Mouse (Mus musculus) midbrain, embryonic 10.5 days (tissue): ENCODE measurements around the gene Magi2. TPM values are rescaled to one million over a fixed set of nuclear protein-coding genes. Genes with fewer than 3 reads are reported as not detected.
A peak's percentile ranks its signal among the peaks of the same experiment; 100 is the strongest.

Experiments used
- DNase-seq: peaks from one replicate; pipeline ENCODE4 v3.0.0-alpha.2; 2017; ENCODE audit warnings: low spot score
- H3K27ac ChIP-seq: fragments of 300-500 bp; sonication (generic); replicated peaks from 2 replicates; pipeline ENCODE4 v1.5.1; 2016; ENCODE audit warnings: mild to moderate bottlenecking
- H3K27me3 ChIP-seq: fragments of 300-500 bp; sonication (generic); 2 replicates; pipeline ENCODE4 v1.6.1; 2016; ENCODE audit warnings: low read depth, mild to moderate bottlenecking; ENCODE audit not compliant: poor library complexity, severe bottlenecking
- H3K36me3 ChIP-seq: fragments of 300-500 bp; sonication (generic); 2 replicates; pipeline ENCODE4 v1.6.1; 2016; ENCODE audit warnings: mild to moderate bottlenecking, moderate library complexity
- H3K4me1 ChIP-seq: fragments of 300-500 bp; sonication (generic); 2 replicates; pipeline ENCODE4 v1.6.1; 2016
- H3K4me3 ChIP-seq: fragments of 300-500 bp; sonication (generic); 2 replicates; pipeline ENCODE4 v1.5.1; 2016; ENCODE audit warnings: mild to moderate bottlenecking, moderate library complexity
- H3K9me3 ChIP-seq: fragments of 300-500 bp; sonication (generic); replicated peaks from 2 replicates; pipeline ENCODE4 v1.6.1; 2016; ENCODE audit warnings: mild to moderate bottlenecking
- WGBS: fragments of 180-500 bp; shearing (Covaris S2); methylation state at CpG from one replicate; pipeline ENCODE4 v1.1.7; 2016; 5-methylcytosine and 5-hydroxymethylcytosine counted together
- polyA plus RNA-seq: library from polyadenylated mRNA; unstranded; fragments of >200 nt; fragmentation: Nextera tagmentation; extraction: Ambion mirVana; gene quantifications from 2 replicates; pipeline ENCODE4 v1.2.1, GENCODE M21; 2016

The Magi2 gene
- polyA plus RNA-seq, 1 experiment from 2014 or later = 3.8 TPM

DNA sequence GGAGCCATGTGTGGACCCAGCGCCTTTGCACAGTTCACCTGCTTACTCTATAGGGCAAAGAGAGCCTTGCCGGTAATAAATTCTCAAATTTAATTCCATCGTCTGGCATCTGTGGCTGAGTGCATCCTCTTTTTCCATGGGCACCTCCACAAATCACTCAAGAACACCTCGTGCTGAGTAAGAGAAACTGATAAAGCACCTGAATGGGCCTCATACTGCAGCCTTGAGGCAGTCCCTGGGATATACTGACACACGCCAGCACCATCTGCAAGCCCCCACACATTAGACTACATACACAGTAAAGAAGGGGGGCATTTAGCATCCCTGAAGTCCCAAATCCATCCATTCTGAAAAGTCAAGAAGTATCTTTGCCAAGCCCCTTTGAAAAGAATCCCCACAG, 1430.2 kb downstream of the Magi2 start:
- WGBS = 87% methylated on average over 5 of the region's 5 CpGs
- H3K27ac ChIP-seq = no peak overlapping the region
- DNase-seq = no peak
- no peak overlapping the region for H3K4me3 ChIP-seq
- H3K4me1 ChIP-seq = peaks cover 7% of the 10 kb centered on the region
- H3K27me3 ChIP-seq = no peaks in the 10 kb centered on the region
- H3K36me3 ChIP-seq = no peaks in the 10 kb centered on the region
- no peaks in the 10 kb centered on the region for H3K9me3 ChIP-seq

DNA sequence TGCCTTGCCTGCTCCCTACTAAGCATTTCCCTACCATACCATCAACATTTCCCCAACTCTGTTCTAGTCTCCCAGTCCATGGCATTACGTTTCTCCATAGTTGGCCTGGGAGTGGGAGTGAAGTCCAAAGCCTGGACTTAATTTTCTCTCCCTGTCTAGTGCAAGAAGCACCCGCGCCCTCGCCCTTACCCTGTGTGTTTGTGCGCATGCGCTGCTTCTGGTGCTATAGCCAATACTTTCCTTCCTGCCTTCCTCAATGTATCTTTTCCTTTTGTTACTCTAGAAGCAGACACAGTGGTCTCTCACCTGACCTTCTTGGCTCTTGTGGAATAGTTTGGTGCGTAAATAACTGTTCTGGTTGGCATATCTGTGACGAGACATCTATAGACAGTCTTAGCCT, 1440.8 kb downstream of the Magi2 start:
- WGBS = 96% methylated on average over 8 of the region's 8 CpGs
- H3K36me3 ChIP-seq = no peaks in the 10 kb centered on the region
- no peak for DNase-seq
- no peak overlapping the region for H3K4me3 ChIP-seq
- H3K27ac ChIP-seq = no peak overlapping the region
- no peaks in the 10 kb centered on the region for H3K9me3 ChIP-seq
- H3K27me3 ChIP-seq = no peaks in the 10 kb centered on the region
- H3K4me1 ChIP-seq = peaks cover 8% of the 10 kb centered on the region

DNA sequence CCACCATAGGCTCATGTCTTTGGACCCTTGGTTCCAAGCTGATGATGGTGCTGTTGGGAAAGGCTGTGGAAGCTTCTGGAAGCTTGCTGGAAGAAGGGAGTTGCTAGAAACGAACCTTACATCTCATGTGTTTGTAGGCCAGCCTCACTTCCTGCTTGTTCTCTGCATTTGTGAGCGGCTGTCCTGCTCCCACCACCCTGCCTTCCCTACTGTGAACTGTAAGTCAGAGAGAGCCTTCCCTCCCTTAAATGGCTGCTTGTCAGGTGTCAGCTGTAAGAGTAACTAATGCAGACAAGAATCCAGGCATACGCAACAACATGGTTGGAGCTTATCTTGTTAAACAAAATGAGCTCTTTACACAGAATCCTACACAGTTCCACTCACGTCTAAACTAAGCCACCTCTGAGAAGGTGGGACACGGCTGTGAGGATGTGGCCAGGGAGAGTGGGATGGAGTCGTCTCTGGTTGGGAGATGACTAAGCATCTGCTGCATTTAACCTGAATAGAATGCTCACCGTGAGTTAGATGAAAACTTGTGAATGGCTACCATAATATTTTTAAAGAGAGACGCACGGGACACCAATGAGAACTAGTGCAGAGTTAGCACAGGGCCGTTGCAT, 1442.0 kb downstream of the Magi2 start:
- peaks cover 8% of the 10 kb centered on the region for H3K4me1 ChIP-seq
- H3K9me3 ChIP-seq = no peaks in the 10 kb centered on the region
- no peaks in the 10 kb centered on the region for H3K27me3 ChIP-seq
- no peak overlapping the region for H3K4me3 ChIP-seq
- no peak for DNase-seq
- no peaks in the 10 kb centered on the region for H3K36me3 ChIP-seq
- WGBS = 89% methylated on average over 10 of the region's 10 CpGs
- no peak overlapping the region for H3K27ac ChIP-seq

DNA sequence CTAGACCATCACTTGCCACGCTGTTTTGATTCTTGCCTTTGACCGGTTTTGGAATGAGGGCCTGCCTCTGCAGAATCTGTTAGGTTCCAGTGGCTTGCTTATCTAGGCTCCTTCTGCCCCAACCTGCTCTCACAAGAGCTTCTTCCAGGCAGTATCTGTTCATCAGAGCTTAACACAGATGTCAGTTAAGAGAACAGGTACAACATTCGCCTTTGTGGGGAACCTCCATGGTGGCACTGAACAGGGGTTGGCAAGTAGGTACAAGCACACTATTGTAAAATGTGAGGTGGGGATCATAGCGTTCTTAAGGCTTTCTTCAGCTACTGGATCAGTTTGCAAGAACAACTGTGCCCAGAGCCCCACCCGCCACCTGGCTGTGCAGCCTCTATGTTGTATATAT, 1442.6 kb downstream of the Magi2 start:
- no peak overlapping the region for H3K4me3 ChIP-seq
- WGBS = 80% methylated on average over 5 of the region's 5 CpGs
- DNase-seq = no peak

DNA sequence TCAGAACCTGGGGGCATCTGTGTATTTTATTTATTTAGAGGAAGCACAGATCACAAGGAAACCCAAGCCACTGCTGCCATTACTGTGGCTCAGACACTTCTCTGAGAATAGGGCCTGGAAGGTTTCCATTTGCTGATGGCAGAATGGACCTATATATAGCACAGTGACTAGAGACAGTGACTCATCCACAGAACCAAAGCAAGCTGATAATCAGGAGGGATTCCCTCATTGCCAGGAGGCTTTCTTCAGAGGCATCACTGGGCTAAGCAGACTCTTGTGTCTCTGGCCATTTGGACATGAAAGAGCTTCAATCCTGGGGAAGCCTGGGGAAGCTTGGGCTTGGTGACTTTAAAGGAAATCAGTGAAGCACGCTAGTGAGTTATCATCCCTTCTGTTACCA, 1445.0 kb downstream of the Magi2 start:
- Histone ChIP-seq H3K36me3 (no peaks in the 10 kb centered on the region), H3K4me3 (no peak overlapping the region), H3K9me3 (no peaks in the 10 kb centered on the region), H3K27ac (no peak overlapping the region), H3K27me3 (no peaks in the 10 kb centered on the region), H3K4me1 (peaks cover 10% of the 10 kb centered on the region)
- WGBS = 52% methylated on average over 1 of the region's 1 CpGs
- DNase-seq = no peak

More for the DNA sequence above, 1442.6 kb downstream of the Magi2 start:
- H3K4me1 ChIP-seq = peaks cover 8% of the 10 kb centered on the region
- no peak overlapping the region for H3K27ac ChIP-seq
- H3K36me3 ChIP-seq = no peaks in the 10 kb centered on the region
- H3K27me3 ChIP-seq = no peaks in the 10 kb centered on the region
- H3K9me3 ChIP-seq = no peaks in the 10 kb centered on the region

DNA sequence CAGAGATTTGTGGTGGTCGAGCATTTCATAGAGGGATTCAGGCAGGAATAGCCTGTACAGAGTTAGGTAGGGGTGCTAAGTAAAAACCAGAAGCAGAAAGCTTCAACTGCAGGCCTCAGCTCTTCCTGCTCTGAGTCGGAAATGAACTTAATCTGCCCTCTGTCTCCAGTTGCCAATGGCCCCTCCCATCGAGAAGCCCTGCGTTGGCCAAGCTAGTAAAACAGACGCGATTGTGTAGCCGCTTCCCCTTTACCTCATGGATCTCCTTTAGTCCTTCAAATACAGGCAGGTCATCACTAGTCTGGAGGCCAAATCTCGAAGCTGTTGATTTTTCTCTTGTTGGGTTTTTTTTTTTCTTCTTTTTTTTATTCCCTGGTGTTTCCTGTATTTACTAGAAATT, 1447.7 kb downstream of the Magi2 start:
- Histone ChIP-seq H3K4me3 (no peak overlapping the region), H3K36me3 (no peaks in the 10 kb centered on the region), H3K4me1 (peaks cover 23% of the 10 kb centered on the region), H3K9me3 (no peaks in the 10 kb centered on the region), H3K27ac (no peak overlapping the region), H3K27me3 (no peaks in the 10 kb centered on the region)
- no peak for DNase-seq
- 76% methylated on average over 8 of the region's 8 CpGs for WGBS

DNA sequence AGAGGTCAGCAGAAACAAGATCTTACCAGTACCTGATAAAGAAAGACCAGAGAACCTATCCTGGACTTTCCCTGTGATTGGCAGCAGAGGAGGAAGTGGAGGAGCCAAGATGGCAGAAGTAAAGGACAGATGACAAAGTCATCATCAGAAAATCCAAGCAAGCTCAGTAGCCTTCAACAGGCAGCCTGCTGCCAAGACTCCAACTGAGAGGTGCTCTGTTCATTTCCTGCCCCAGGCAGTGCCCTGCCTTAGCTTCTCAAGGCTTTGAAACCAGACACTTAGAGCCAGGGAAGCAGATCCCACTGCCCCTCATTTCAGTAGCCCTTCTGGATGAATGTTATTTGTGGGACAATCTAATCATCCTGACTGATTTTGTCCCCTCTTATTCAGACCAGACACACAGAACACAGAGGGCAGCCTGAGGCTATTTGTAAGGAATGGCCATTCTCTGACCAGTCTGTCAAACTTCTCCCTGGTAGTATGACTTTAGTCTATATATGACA, 1448.4 kb downstream of the Magi2 start:
- peaks cover 23% of the 10 kb centered on the region for H3K4me1 ChIP-seq
- no peak overlapping the region for H3K4me3 ChIP-seq
- H3K36me3 ChIP-seq = no peaks in the 10 kb centered on the region
- H3K27ac ChIP-seq = no peak overlapping the region
- H3K27me3 ChIP-seq = no peaks in the 10 kb centered on the region
- DNase-seq = no peak
- H3K9me3 ChIP-seq = no peaks in the 10 kb centered on the region

DNA sequence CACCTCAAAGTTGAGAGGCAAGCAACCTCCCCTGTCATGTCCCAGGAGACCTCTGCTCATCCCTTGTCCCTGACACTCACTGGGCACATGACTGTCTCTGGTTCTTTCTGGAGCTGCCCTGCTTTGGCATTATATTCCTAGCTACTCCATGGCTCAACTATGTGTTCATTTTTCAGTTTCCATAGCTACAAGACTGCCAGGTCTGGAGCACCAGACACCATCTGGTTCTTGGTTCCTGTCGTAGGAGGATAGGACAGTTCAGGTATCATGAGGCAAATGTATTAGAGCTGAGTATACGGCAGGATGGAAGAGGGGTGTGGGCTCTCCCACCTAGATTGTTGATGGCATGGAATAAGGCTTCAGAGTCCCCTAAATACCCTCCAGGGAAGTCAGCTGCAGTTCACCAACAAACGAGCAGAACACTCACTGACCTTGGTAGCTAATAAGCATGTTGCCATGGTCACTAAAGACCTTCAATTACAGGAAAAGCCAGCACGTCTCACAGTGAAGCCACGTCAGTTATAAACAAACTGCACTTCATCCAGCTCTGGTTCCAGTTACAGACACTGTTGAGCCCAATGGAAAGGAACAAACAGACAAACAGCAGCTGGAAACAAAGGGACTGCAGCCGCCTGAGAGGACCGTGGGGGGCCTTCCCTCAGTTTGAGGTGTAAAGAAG, 1449.5 kb downstream of the Magi2 start:
- no peak overlapping the region for H3K4me3 ChIP-seq
- DNase-seq = no peak
- no peaks in the 10 kb centered on the region for H3K27me3 ChIP-seq
- peak overlapping the region; percentile 72 for H3K27ac ChIP-seq
- WGBS = 27% methylated on average over 7 of the region's 7 CpGs
- H3K4me1 ChIP-seq = peaks cover 27% of the 10 kb centered on the region
- H3K36me3 ChIP-seq = no peaks in the 10 kb centered on the region
- H3K9me3 ChIP-seq = no peaks in the 10 kb centered on the region

DNA sequence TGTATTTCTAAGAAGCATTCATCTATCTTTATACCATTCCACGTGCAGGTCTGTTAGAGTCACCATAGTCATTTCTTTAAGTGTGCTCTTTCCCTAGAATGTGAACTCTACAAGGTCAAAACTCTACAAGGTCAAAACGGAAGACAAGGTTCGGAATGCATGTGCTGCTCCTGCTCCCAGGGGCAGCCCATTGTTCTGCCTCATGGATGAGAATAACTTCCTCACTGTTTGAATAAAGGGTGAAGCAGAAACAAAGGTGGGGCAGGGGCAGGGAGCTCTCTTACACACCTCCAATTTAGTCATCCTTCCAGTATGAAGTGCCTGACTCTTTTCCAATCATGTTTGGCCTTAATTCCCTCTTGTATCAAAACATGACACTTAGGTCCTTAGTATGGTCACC, 1450.4 kb downstream of the Magi2 start:
- DNase-seq = no peak
- no peaks in the 10 kb centered on the region for H3K27me3 ChIP-seq
- H3K9me3 ChIP-seq = no peaks in the 10 kb centered on the region
- H3K4me1 ChIP-seq = peaks cover 34% of the 10 kb centered on the region
- WGBS = 65% methylated on average over 3 of the region's 3 CpGs
- no peaks in the 10 kb centered on the region for H3K36me3 ChIP-seq
- no peak overlapping the region for H3K27ac ChIP-seq
- H3K4me3 ChIP-seq = no peak overlapping the region

DNA sequence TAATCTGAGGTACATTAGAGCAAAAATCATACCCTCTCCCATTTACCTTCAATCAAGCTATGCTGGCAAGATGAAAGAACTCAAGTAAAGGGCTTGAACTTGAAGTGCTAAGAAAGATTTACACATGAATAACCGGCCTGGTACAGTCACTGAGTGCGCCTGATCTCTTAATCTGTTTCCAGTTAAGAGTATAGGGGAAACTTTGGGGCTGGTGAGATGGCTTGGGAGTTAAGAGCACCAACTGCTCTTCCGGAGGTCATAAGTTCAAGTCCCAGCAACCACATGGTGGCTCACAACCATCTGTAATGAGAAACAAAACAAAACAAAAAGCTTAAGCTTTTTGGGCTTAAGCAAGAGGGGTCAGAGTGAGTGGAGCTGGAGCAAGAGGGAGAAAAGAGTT, 1451.7 kb downstream of the Magi2 start:
- H3K36me3 ChIP-seq = no peaks in the 10 kb centered on the region
- H3K9me3 ChIP-seq = no peaks in the 10 kb centered on the region
- H3K27ac ChIP-seq = no peak overlapping the region
- no peak for DNase-seq
- H3K27me3 ChIP-seq = no peaks in the 10 kb centered on the region
- H3K4me3 ChIP-seq = no peak overlapping the region
- H3K4me1 ChIP-seq = peaks cover 34% of the 10 kb centered on the region
- WGBS = 59% methylated on average over 3 of the region's 3 CpGs

DNA sequence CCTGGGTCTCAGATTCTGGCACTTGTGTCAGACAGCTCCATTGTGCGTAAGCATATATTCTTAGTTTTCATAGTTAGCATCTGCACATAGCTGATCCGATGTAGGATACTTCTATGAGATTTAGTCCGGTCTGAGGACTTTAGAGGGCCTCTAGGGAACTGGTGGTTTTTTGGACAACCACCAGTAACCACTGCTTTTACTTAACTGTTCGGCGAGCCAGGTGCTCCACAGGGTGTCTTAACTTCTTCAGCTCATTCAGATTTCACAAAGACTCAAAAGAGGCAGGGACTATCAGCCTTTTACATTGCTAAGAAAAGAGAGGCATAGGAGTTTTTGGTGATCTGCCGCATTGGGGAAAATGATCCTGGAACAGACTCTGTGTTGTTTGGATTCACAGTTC, 1453.1 kb downstream of the Magi2 start:
- Histone ChIP-seq H3K27ac (no peak overlapping the region), H3K9me3 (no peaks in the 10 kb centered on the region), H3K4me3 (no peak overlapping the region), H3K36me3 (no peaks in the 10 kb centered on the region), H3K27me3 (no peaks in the 10 kb centered on the region), H3K4me1 (peaks cover 34% of the 10 kb centered on the region)
- WGBS = 92% methylated on average over 6 of the region's 6 CpGs
- no peak for DNase-seq

DNA sequence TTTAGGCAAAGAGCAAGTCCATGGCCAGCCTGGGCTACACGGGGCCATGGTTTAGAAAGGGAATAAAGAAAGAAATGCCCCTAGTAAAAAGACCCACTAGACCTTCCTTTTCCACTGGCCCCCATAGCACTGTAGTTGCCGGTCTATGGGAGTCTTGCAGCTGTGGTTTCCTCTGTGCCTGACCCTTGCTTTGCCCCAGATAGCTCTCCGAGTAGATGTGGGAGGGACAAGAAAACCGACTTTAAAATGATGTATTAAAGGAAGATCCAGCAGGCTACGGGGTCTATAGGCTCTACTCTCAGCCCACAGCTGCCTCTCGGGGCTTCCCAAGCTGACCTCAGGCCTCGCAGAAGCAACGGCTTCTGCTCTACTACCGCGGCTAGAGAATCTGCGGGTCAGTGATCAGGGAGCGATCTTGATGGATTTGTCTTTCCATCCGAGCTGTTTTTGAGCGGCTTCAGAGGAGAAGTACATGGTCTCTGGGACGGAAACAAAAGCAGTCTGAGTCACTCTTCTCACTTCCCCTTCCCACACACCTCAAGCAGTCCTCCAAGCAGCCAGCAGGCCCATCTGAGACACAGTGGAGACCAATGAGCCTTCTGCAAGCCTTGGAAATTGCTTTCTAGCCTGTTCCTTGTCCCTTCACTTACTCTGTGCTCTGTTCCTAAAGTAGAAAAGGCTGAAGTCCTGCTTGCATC, 1454.1 kb downstream of the Magi2 start:
- peaks cover 32% of the 10 kb centered on the region for H3K4me1 ChIP-seq
- DNase-seq = no peak
- no peak overlapping the region for H3K27ac ChIP-seq
- no peaks in the 10 kb centered on the region for H3K36me3 ChIP-seq
- no peaks in the 10 kb centered on the region for H3K9me3 ChIP-seq
- 87% methylated on average over 15 of the region's 15 CpGs for WGBS
- no peaks in the 10 kb centered on the region for H3K27me3 ChIP-seq
- H3K4me3 ChIP-seq = no peak overlapping the region

DNA sequence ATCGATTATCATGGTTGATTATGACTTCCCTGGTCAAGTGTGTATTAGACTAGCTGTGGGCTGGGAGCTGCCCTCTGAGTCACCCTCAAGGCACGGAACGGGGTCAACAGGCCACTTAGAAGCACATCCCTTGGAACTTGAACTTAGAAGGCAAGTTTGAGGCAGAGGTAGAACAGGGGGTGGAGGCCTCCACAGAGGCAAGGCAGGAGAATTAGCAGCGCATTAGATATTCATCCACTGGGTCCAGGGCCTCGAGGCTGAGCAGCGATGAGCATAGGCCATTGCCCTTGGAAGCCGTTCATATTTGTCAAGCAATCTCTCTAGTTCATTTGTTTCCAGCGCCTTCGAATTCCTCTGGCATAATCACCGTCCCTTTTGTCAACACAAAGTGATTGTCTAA, 1454.8 kb downstream of the Magi2 start:
- Histone ChIP-seq H3K4me3 (no peak overlapping the region), H3K27me3 (no peaks in the 10 kb centered on the region), H3K36me3 (no peaks in the 10 kb centered on the region), H3K9me3 (no peaks in the 10 kb centered on the region), H3K27ac (no peak overlapping the region), H3K4me1 (peaks cover 26% of the 10 kb centered on the region)
- DNase-seq = no peak
- WGBS = 92% methylated on average over 10 of the region's 10 CpGs
